In genomic region chr14:8608559-8609171, GRCm38 (mm10) we compare ENCODE assay signal across 9 mouse cellular contexts. TPM values are rescaled to one million over a fixed set of nuclear protein-coding genes. Genes with fewer than 3 reads are reported as not detected.
A peak's percentile ranks its signal among the peaks of the same experiment; 100 is the strongest.
DNase-seq lines count a peak whose midpoint lies in the region; TF ChIP-seq lines count a peak whose summit lies in the region.
"Had no signal": no experiment of that assay in that cellular context is flagged by ENCODE, and none has a peak within 500 bp of the region (broad histone marks: within the 10 kb centered on the region; RNA-seq: fewer than 3 reads in every experiment).

No protein-coding gene starts in this region.

- peak; percentile 15 to 73 for DNase-seq in adrenal gland, adult (ENCODE audit: inconsistent age in 2 of 2, low spot score in 1 of 2)
- DNase-seq in adrenal gland, adult 8-10 months = no peak
- peak; percentile 77 for DNase-seq in ZHBTc4 (ENCODE audit: low read depth, low spot score)
- peak; percentile 34 for DNase-seq in embryo, embryonic 11.5 days (ENCODE audit: low read depth, low spot score)
- peak; percentile 42 to 55 for DNase-seq in heart, postnatal 36 days
- peak; percentile 31 to 59 for DNase-seq in layer of hippocampus, adult 8-10 months (ENCODE audit: low spot score in 2 of 2)
- peak; percentile 67 to 79 for DNase-seq in lung, postnatal 4 days

- peak; percentile 36; the same call in 1 of the 2 replicates for TF ChIP-seq CTCF in small intestine, adult 2 months (IDR thresholded peaks at IDR 0.05; ENCODE audit: extremely low read depth, insufficient read length, insufficient replicate concordance, low read depth, low read length)

- H3K27ac ChIP-seq in small intestine, adult 2 months (ENCODE audit: insufficient read depth, low read depth, low read length) = no peak overlapping the region
- H3K27ac ChIP-seq: liver, embryonic 15.5 days had no signal

- no peaks in the 10 kb centered on the region for H3K4me1 ChIP-seq in small intestine, adult 2 months (ENCODE audit: control insufficient read depth, insufficient read depth, insufficient read length, low read length)

- H3K4me3 ChIP-seq in small intestine, adult 2 months (ENCODE audit: low read depth, low read length) = no peak overlapping the region
- H3K4me3 ChIP-seq: liver, embryonic 15.5 days had no signal

- H3K27me3 ChIP-seq in small intestine, adult 2 months (ENCODE audit: control insufficient read depth, insufficient read depth, low read length) = no peaks in the 10 kb centered on the region
- H3K27me3 ChIP-seq: liver, embryonic 15.5 days had no signal

- 5% methylated on average over 3 of the region's 3 CpGs for WGBS in small intestine, adult 2 months

- no peak for TF ChIP-seq POLR2A in small intestine, adult 2 months (IDR thresholded peaks at IDR 0.05; ENCODE audit: low read depth, low read length)

- H3K36me3 ChIP-seq in small intestine, adult 2 months (ENCODE audit: control insufficient read depth, insufficient read depth, low read length) = no peaks in the 10 kb centered on the region
- H3K36me3 ChIP-seq: liver, embryonic 15.5 days had no signal

- intact Hi-C loops in heart, postnatal 36 days (cut with DNase I) = loop anchor here (5.0 to 10.0 kb wide), 4 partner anchors 146 to 296 kb away; no protein-coding TSS in a partner anchor

RNA-seq across cellular contexts. Expression of gene 4930452B06Rik, which starts 57.4 kb away (rescaled TPM):
- total RNA-seq in adrenal gland, adult 8-10 months (2022) = 1 to 10 TPM in 1 of 4 experiments, under 1 TPM in 3; 0.61 to 1.0 (median 0.92) TPM
- 1 to 10 TPM; 2.3 to 2.4 TPM for total RNA-seq in heart, postnatal 36 days (2021)
- 1 to 10 TPM; 4.8 to 7.2 (median 5.6) TPM for total RNA-seq in layer of hippocampus, adult 8-10 months (2022)
- polyA plus RNA-seq in small intestine, adult 2 months (2012; rRNA removed) = 0.06 and 0.20 TPM in 2 replicates
